Mouse (Mus musculus): ENCODE measurements around the gene Sox9.

Gene Sox9

GRCm38 (mm10) chr11:112798831-112799382, 16.9 kb downstream of the Sox9 start:
- no peak for DNase-seq (ENCODE audit: low spot score in 2 of 2)

- no peak for DNase-seq (ENCODE audit: low spot score in 2 of 2)
These were observed 19.3 kb downstream of the Sox9 start for GRCm38 (mm10) chr11:112801189-112801818.

- no peak for DNase-seq (ENCODE audit: low spot score in 2 of 2)
These were observed 25.9 kb downstream of the Sox9 start for GRCm38 (mm10) chr11:112807838-112808506.

- DNase-seq (ENCODE audit: low spot score in 2 of 2), result no peak
These were observed 28.6 kb downstream of the Sox9 start for GRCm38 (mm10) chr11:112810447-112811151.

- no peak for DNase-seq (ENCODE audit: low spot score in 2 of 2)
These were observed 29.3 kb downstream of the Sox9 start for GRCm38 (mm10) chr11:112811152-112811871.

- no peak for DNase-seq (ENCODE audit: low spot score in 2 of 2)
These were observed 36.0 kb downstream of the Sox9 start for GRCm38 (mm10) chr11:112817829-112818650.

- no peak for DNase-seq (ENCODE audit: low spot score in 2 of 2)
These were observed 36.7 kb downstream of the Sox9 start for GRCm38 (mm10) chr11:112818651-112819270.

- DNase-seq (ENCODE audit: low spot score in 2 of 2), result no peak
These were observed 39.5 kb downstream of the Sox9 start for GRCm38 (mm10) chr11:112821536-112821935.

- no peak for DNase-seq (ENCODE audit: low spot score in 2 of 2)
These were observed 42.1 kb downstream of the Sox9 start for GRCm38 (mm10) chr11:112824146-112824545.

GRCm38 (mm10) chr11:112826193-112827043, 44.4 kb downstream of the Sox9 start:
- no peak for DNase-seq (ENCODE audit: low spot score in 2 of 2)

- DNase-seq (ENCODE audit: low spot score in 2 of 2), result no peak
These were observed 45.0 kb downstream of the Sox9 start for GRCm38 (mm10) chr11:112827044-112827347.

- DNase-seq (ENCODE audit: low spot score in 2 of 2), result no peak
These were observed 46.7 kb downstream of the Sox9 start for GRCm38 (mm10) chr11:112828553-112829287.

- DNase-seq (ENCODE audit: low spot score in 2 of 2), result no peak
These were observed 52.4 kb downstream of the Sox9 start for GRCm38 (mm10) chr11:112834245-112835005.

GRCm38 (mm10) chr11:112835468-112836092, 53.6 kb downstream of the Sox9 start:
- DNase-seq (ENCODE audit: low spot score in 2 of 2), result no peak

All from thymus, postnatal 10 days (tissue).